In the genomic region with DNA sequence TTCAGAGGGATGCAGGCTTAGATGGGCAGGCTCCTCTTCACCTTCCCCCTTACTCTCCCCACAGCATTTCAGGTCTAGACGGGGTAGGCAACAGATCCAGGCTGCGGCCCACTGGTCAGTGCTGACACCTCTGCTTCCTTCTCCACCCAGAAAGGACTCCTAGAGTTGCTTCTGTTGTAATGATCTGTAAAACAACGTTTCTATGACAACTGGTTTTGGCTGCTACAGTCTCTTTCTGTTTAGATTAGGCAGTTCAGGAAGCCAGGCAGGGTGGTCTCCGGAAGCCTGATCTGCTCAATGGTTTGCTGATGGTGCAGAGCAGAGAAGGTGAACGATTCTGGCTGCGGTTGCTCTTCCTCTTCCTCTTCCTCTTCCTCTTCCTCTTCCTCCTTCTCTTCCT, we compare ENCODE assay signal across 10 mouse cellular contexts. TPM values are rescaled to one million over a fixed set of nuclear protein-coding genes. Genes with fewer than 3 reads are reported as not detected.
DNase-seq lines count a peak whose midpoint lies in the region; ATAC-seq and TF ChIP-seq lines count a peak whose summit lies in the region.
"Had no signal": no experiment of that assay in that cellular context is flagged by ENCODE, and none has a peak within 500 bp of the region (broad histone marks: within the 10 kb centered on the region; RNA-seq: fewer than 3 reads in every experiment).

No protein-coding gene starts in this region.

- no peak for DNase-seq in heart, postnatal 25 days (ENCODE audit: low spot score)
- no peak for DNase-seq in lung, adult 2 months
- peak; percentile 30 to 58 for DNase-seq in natural killer cell, adult 2 months (ENCODE audit: low spot score in 2 of 2)
- DNase-seq in hindbrain, embryonic 11.5 days (ENCODE audit: low spot score): no peak
- DNase-seq in adipocyte (ENCODE audit: low spot score): no peak

- no peak for TF ChIP-seq CTCF in lung, adult 2 months (IDR thresholded peaks at IDR 0.05; ENCODE audit: insufficient read depth, low read length)

- H3K36me3 ChIP-seq in heart, embryonic 14.5 days (ENCODE audit: control insufficient read depth, insufficient read depth, low read length): no peaks in the 10 kb centered on the region
- H3K36me3 ChIP-seq in lung, embryonic 15.5 days: no peaks in the 10 kb centered on the region
- no peaks in the 10 kb centered on the region for H3K36me3 ChIP-seq in hindbrain, embryonic 11.5 days (ENCODE audit: control insufficient read depth, insufficient read depth, low read length)
- H3K36me3 ChIP-seq: embryonic facial prominence, embryonic 15.5 days had no signal

- TF ChIP-seq POLR2A in lung, adult 2 months (IDR thresholded peaks at IDR 0.05; ENCODE audit: borderline replicate concordance, extremely low read depth, low read depth, low read length): no peak

- no peaks in the 10 kb centered on the region for H3K9me3 ChIP-seq in heart, embryonic 14.5 days (ENCODE audit: control insufficient read depth, low read length)
- no peaks in the 10 kb centered on the region for H3K9me3 ChIP-seq in lung, embryonic 15.5 days
- no peaks in the 10 kb centered on the region for H3K9me3 ChIP-seq in hindbrain, embryonic 11.5 days (ENCODE audit: control insufficient read depth, low read length)
- H3K9me3 ChIP-seq: embryonic facial prominence, embryonic 15.5 days had no signal

- peaks cover 33 to 37% of the 10 kb centered on the region in 2 experiments for H3K4me1 ChIP-seq in heart, embryonic 14.5 days (ENCODE audit: control insufficient read depth in 2 of 2, insufficient read depth in 2 of 2, low read length in 2 of 2)
- H3K4me1 ChIP-seq in lung, embryonic 15.5 days: peaks cover 30% of the 10 kb centered on the region
- H3K4me1 ChIP-seq in lung, adult 2 months (ENCODE audit: control insufficient read depth, insufficient read depth, low read length): peaks cover 8% of the 10 kb centered on the region
- H3K4me1 ChIP-seq in hindbrain, embryonic 11.5 days (replicated peaks; ENCODE audit: control insufficient read depth, insufficient read depth, low read length): no peaks in the 10 kb centered on the region

- WGBS in heart, embryonic 14.5 days: 52% methylated on average over 6 of the region's 6 CpGs
- 23% methylated on average over 6 of the region's 6 CpGs for WGBS in lung, embryonic 15.5 days
- 22% methylated on average over 6 of the region's 6 CpGs for WGBS in lung, adult 2 months
- WGBS in hindbrain, embryonic 11.5 days: 79% methylated on average over 6 of the region's 6 CpGs

- no peak overlapping the region for H3K4me3 ChIP-seq in heart, embryonic 14.5 days (ENCODE audit: control insufficient read depth in 1 of 2, insufficient read depth in 1 of 2, low read depth in 1 of 2, low read length in 2 of 2)
- no peak overlapping the region for H3K4me3 ChIP-seq in lung, embryonic 15.5 days
- H3K4me3 ChIP-seq in lung, adult 2 months (replicated peaks; ENCODE audit: extremely low read depth, low read depth, low read length): no peak overlapping the region
- no peak overlapping the region for H3K4me3 ChIP-seq in hindbrain, embryonic 11.5 days (ENCODE audit: low read depth, low read length)
- H3K4me3 ChIP-seq: embryonic facial prominence, embryonic 15.5 days had no signal

- H3K27me3 ChIP-seq in heart, embryonic 14.5 days (ENCODE audit: control insufficient read depth, insufficient read depth, low read length): no peaks in the 10 kb centered on the region
- no peaks in the 10 kb centered on the region for H3K27me3 ChIP-seq in lung, embryonic 15.5 days
- H3K27me3 ChIP-seq in hindbrain, embryonic 11.5 days (ENCODE audit: control insufficient read depth, insufficient read depth, low read length): no peaks in the 10 kb centered on the region
- H3K27me3 ChIP-seq: embryonic facial prominence, embryonic 15.5 days had no signal

- ATAC-seq in heart, embryonic 14.5 days (ENCODE audit: insufficient number of reproducible peaks, insufficient read depth, low FRiP score, low read depth): peak; percentile 58
- peak; percentile 55 for ATAC-seq in lung, embryonic 15.5 days (ENCODE audit: borderline replicate concordance, extremely low read depth, low FRiP score, low TSS enrichment)
- ATAC-seq in hematopoietic stem cell, adult 5-6 weeks (replicated peaks in 1 of 2; ENCODE audit: insufficient read depth in 1 of 2, low FRiP score in 2 of 2, low TSS enrichment in 1 of 2, low read depth in 1 of 2, poor library complexity in 2 of 2, severe bottlenecking in 2 of 2): peak; percentile 84 to 89
- no peak for ATAC-seq in hindbrain, embryonic 11.5 days (ENCODE audit: low FRiP score)

- peak overlapping the region in 1 of 2 experiments; percentile 37; a peak in 1 of 4 replicates for H3K27ac ChIP-seq in heart, embryonic 14.5 days (replicated peaks in 1 of 2; ENCODE audit: control insufficient read depth in 1 of 2, insufficient read depth in 1 of 2, low read depth in 2 of 2, low read length in 2 of 2)
- no peak overlapping the region for H3K27ac ChIP-seq in lung, embryonic 15.5 days
- no peak overlapping the region for H3K27ac ChIP-seq in hindbrain, embryonic 11.5 days (ENCODE audit: low read depth, low read length)
- H3K27ac ChIP-seq: embryonic facial prominence, embryonic 15.5 days had no signal

- no peak overlapping the region for H3K9ac ChIP-seq in heart, embryonic 14.5 days (ENCODE audit: low read length)
- H3K9ac ChIP-seq in lung, embryonic 15.5 days: no peak overlapping the region
- no peak overlapping the region for H3K9ac ChIP-seq in hindbrain, embryonic 11.5 days (ENCODE audit: low read depth, low read length)
- H3K9ac ChIP-seq: embryonic facial prominence, embryonic 15.5 days had no signal

- H3K4me2 ChIP-seq in heart, embryonic 14.5 days (ENCODE audit: low read length): no peak overlapping the region
- H3K4me2 ChIP-seq in lung, embryonic 15.5 days: no peak overlapping the region
- H3K4me2 ChIP-seq in hindbrain, embryonic 11.5 days (replicated peaks; ENCODE audit: low read depth, low read length): no peak overlapping the region
- H3K4me2 ChIP-seq: embryonic facial prominence, embryonic 15.5 days had no signal

- intact Hi-C loops in heart, postnatal 25 days (cut with DNase I): no loop called here

RNA-seq across cellular contexts. Expression of a gene that starts 23.6 kb away (rescaled TPM):
- 62.8 and 72.9 TPM in 2 replicates for polyA plus RNA-seq in heart, embryonic 14.5 days (2014; fragmentation: Nextera tagmentation; extraction: Ambion mirVana)
- 10 to 100 TPM; 53.4 to 58.8 TPM for total RNA-seq in heart, postnatal 25 days (2021)
- 67.6 and 72.5 TPM in 2 replicates for polyA plus RNA-seq in lung, embryonic 15.5 days (2015; fragmentation: Nextera tagmentation; extraction: Ambion mirVana)
- 118 and 125 TPM in 2 replicates for polyA plus RNA-seq in lung, adult 2 months (2012; rRNA removed)
- total RNA-seq in hematopoietic stem cell, adult 5-6 weeks (2017): 66.4 and 72.7 TPM in 2 replicates
- 116 and 125 TPM in 2 replicates for polyA plus RNA-seq in hindbrain, embryonic 11.5 days (2014; fragmentation: Nextera tagmentation; extraction: Ambion mirVana)

RNA-seq across cellular contexts. Expression of a gene that starts 42.8 kb away (rescaled TPM):
- polyA plus RNA-seq in heart, embryonic 14.5 days (2014; fragmentation: Nextera tagmentation; extraction: Ambion mirVana): not detected in 2 replicates
- total RNA-seq in heart, postnatal 25 days (2021): not detected
- polyA plus RNA-seq in lung, embryonic 15.5 days (2015; fragmentation: Nextera tagmentation; extraction: Ambion mirVana): 0.26 and 0.61 TPM in 2 replicates
- polyA plus RNA-seq in lung, adult 2 months (2012; rRNA removed): 5.4 and 6.2 TPM in 2 replicates
- total RNA-seq in hematopoietic stem cell, adult 5-6 weeks (2017): not detected in 2 replicates
- polyA plus RNA-seq in hindbrain, embryonic 11.5 days (2014; fragmentation: Nextera tagmentation; extraction: Ambion mirVana): 2.7 and 4.3 TPM in 2 replicates
- total RNA-seq: left cerebral cortex, adult 8-10 months had no signal

RNA-seq across cellular contexts. Expression of a gene that starts 49.3 kb away (rescaled TPM):
- 0.63 and 0.76 TPM in 2 replicates for polyA plus RNA-seq in heart, embryonic 14.5 days (2014; fragmentation: Nextera tagmentation; extraction: Ambion mirVana)
- total RNA-seq in heart, postnatal 25 days (2021): 1 to 10 TPM; 1.7 to 2.2 TPM
- 11.4 and 13.4 TPM in 2 replicates for polyA plus RNA-seq in lung, embryonic 15.5 days (2015; fragmentation: Nextera tagmentation; extraction: Ambion mirVana)
- polyA plus RNA-seq in lung, adult 2 months (2012; rRNA removed): 9.8 and 16.3 TPM in 2 replicates
- total RNA-seq in hematopoietic stem cell, adult 5-6 weeks (2017): 0.89 and 1.6 TPM in 2 replicates
- polyA plus RNA-seq in hindbrain, embryonic 11.5 days (2014; fragmentation: Nextera tagmentation; extraction: Ambion mirVana): 1.4 and 2.0 TPM in 2 replicates

Comparison
In these comparisons a context has a peak if more than half of its experiments do, and no peak if none do; other contexts are left out.
1. DNase-seq: peak in natural killer cell, adult 2 months (2 of 2); none in heart, postnatal 25 days (single experiment), lung, adult 2 months (single experiment), hindbrain, embryonic 11.5 days (single experiment) and adipocyte (single experiment).